Mouse (Mus musculus) olfactory bulb, adult 2 months (tissue): ENCODE data around the gene Gm49369.

ENCODE experiments used
- CTCF ChIP-seq: fragments of 200-500 bp; IDR thresholded peaks from 2 replicates; pipeline ENCODE4 v1.5.1; 2012; ENCODE audit warnings: low read depth, mild to moderate bottlenecking, low read length, moderate library complexity; ENCODE audit not compliant: insufficient read depth
- POLR2A ChIP-seq: fragments of 200-500 bp; IDR thresholded peaks from 2 replicates; pipeline ENCODE4 v1.6.1; 2012; ENCODE audit warnings: mild to moderate bottlenecking, low read depth, low read length, moderate library complexity; ENCODE audit not compliant: insufficient read depth

GRCm38 (mm10) chr7:142373039-142373438 is 9.4 kb downstream of the Gm49369 start:
- TF ChIP-seq POLR2A, result no peak
- no peak for TF ChIP-seq CTCF
